Mouse (Mus musculus) cerebellum, adult 2 months (tissue): ENCODE measurements around the gene Vps52.

ENCODE experiments used
- CTCF ChIP-seq: fragments of 200-500 bp; IDR thresholded peaks from 2 replicates; pipeline ENCODE4 v1.5.1; 2011; ENCODE audit warnings: low read depth, mild to moderate bottlenecking, control low read depth, low read length, moderate library complexity, borderline replicate concordance; ENCODE audit not compliant: insufficient read depth
- POLR2A ChIP-seq: fragments of 200-500 bp; IDR thresholded peaks from 2 replicates; pipeline ENCODE4 v1.6.1; 2011; ENCODE audit warnings: low read length, control low read depth, borderline replicate concordance; ENCODE audit not compliant: insufficient read depth

DNA sequence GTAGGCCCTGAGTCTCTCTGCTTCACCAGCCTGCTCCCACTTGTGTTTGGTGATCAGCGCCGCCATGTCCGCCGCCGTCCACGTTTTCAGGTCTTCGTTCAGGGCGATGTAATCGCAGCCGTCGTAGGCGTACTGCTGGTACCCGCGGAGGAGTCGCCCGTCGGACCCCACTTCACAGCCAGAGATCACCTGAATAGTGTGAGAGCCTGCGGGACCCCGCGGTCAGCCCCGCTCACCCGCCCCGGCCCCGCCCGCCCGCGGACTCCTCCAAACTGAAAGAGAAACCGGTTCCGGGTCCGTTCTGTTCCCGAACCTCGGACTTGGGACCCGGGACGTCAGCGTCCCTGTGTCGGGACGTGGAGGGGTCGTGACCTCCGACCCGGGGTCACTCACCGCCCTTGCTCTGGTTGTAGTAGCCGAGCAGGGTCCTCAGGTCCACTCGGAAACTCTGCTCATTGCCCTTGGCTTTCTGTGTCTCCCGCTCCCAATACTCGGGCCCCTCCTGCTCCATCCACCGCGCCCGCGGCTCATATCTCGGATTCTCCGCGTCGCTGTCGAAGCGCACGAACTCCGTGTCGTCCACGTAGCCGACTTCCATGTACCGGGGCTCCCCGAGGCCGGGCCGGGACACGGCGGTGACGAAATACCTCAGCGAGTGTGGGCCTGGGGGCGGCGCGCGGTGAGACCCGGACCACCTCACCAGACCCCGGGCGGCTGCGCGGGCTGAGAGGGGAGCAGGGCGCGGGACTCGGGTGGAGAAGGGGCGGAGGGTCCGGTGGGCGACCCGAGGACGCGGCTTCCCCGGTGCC, 43.9 kb downstream of the Vps52 start:
- TF ChIP-seq CTCF (no peak), POLR2A (no peak)
